Mouse (Mus musculus): Measurements from ENCODE around the gene Luc7l3. TPM values are rescaled to one million over a fixed set of nuclear protein-coding genes. Genes with fewer than 3 reads are reported as not detected.
"Not testable (repeated sequence)": the region's sequence is repeated elsewhere in the genome, so short reads cannot be mapped to it uniquely, and the experiment has no call there.

The Luc7l3 gene
- total RNA-seq, 2 experiments from 2014 or later, result 62.7 to 73.3 TPM

DNA sequence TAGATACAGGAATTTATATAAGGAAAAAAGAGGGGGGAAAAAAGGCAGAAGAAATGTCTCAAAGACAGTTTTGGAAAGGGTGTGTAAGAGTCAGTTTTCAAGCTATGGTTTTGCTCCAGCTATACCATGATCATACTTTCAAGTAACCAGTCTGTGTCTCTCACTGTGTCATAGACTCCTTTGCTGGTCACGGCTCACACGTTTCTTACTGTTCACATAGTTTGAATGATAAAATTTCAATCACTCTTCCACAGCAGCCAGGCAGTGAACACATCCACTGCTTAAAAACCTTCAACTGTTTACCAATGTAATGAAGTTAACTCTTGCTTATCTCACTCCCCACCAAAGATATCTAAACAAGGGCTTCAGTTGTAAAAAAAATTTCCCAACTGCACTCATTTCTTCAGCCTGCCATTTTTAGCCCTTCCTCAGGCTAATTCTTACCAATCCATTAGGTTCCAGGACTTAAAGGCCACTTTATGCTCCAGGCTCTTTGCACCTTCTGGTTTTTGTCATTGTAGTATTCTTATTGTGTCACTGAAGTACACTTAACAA is 7.6 kb downstream of the Luc7l3 start:
- no peak for DNase-seq (ENCODE audit: low spot score in 2 of 2)

- DNase-seq (ENCODE audit: low spot score in 2 of 2), result no peak
These were observed 9.1 kb downstream of the Luc7l3 start for GRCm38 (mm10) chr11:94312733-94313132.

DNA sequence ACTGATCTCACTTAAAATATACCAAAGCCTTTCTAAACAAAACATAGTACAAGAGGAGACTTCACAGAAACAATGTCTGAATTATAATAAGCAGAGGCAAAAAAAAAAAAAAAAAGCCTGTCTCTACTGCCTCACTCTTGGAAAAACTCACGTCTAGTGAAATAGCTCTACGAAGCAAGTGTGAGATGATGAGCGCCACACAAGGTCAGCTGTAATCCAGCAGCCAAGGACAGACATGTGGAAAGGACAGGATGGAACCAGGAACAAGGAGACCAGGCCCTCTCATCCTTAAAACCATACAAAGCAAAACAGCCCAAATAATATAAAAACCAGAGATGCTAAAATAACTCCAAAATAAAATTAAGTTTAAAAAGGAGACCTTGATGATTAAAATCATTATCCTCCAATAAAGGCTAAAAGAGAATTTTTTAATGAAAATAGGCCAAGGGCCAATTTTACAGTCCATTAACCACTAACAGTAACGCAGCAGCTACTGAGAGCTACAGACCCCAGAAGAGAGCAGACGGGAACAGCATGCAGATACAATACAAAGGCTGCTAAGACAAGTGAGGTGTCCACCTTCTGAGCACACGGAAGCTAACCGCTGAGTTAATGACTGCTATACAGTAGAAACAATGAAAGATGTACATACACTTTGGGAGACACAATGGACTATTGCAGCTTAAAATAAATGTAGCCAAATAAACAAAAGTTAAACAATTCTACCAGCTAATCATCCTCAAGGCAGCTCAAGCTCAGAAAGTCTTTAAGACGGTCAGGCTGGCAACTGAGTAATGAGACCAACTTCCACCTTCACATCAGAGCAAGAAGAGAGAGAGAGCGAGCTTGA is 26.6 kb downstream of the Luc7l3 start:
- no peak for DNase-seq (ENCODE audit: low spot score in 2 of 2)

DNA sequence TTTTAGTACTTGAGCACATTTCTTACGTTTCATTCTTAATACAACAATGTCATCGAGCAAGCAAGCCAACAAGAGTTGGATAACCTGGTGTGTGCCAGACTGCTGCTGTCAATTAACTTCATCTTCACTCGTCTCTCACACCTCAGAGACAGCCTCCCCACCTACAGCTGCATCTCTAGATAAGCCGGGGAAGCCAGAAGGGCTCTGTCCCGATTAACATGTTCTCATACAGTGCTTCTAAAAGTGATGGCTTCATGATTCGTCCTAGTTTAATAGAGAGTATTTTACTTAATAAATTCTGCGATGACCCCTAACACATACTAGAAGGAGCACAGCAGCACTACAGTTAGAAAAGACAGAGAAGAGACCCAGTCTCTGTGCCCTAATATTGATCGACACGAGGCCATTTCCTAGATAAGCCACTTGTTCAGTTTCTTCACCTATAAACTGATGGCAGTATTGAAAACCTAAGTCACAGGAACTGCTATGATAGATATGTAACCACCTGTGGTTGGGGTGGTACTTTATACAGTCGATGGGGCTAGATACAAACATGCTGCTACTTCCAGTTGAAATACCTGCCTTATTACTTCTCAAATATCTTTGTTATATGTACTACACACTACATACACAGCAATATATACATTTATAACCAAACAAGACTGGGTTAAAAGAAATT is 31.6 kb downstream of the Luc7l3 start:
- DNase-seq (ENCODE audit: low spot score in 2 of 2), result no peak

GRCm38 (mm10) chr11:94287105-94287504 is 34.7 kb downstream of the Luc7l3 start:
- no peak for DNase-seq (ENCODE audit: low spot score in 2 of 2)

DNA sequence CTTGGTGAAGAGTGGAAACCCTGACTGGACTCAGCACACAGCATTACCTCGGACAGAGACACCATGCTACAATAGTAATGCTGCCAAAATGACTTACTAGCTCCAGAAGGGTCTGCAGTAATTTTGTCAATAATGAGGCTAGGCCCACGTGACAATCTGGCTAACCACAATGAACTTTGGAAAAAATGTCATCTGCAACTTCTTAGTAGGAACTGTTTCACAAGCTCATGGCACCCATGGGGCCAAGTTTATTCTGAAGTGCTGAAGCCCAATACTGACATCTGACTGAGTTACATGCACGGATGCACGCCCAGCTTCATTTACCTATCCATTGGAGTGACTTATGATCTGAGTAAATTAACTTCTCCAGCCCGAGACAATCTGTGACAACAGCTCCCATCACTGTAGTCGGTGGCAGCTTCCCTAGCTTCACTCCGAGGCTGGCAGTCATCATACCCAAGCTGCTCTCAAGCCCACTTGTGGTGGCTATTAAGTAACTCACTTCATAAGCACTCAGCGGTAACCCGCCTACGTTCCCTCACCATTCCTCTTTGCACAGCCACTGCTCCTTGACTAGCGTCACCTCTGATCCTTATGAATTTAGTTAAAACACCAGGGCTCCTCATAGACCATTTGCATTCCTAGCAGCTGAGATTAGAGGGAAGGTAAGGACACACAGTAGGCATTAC is 35.8 kb downstream of the Luc7l3 start:
- no peak for DNase-seq (ENCODE audit: low spot score in 2 of 2)

DNA sequence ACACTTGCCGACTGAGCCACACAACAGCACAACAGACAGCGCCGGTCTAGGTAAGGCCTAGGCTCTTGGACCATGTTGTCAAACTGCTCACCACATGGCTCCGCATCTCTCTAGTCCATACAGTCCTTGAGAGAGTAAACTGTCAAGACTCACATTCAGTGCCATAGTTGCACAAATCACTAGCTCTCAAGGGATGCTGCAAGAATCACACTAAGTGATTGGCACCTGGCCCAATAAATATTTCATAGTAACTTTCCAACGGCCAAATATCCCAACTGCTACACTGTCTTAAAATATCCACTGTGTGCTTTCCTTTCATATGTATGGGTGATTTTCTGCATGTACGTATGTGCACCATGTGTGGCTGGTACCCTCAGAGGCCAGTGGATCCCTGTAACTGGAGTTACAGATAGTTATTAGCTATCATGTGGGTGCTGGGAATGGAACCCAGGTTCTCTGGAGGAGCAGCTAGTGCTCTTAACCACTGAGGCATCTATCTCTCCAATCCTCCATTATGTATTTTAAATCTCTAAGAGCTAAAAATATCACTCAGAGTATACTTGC is 38.2 kb downstream of the Luc7l3 start:
- DNase-seq (ENCODE audit: low spot score in 2 of 2), result no peak

DNA sequence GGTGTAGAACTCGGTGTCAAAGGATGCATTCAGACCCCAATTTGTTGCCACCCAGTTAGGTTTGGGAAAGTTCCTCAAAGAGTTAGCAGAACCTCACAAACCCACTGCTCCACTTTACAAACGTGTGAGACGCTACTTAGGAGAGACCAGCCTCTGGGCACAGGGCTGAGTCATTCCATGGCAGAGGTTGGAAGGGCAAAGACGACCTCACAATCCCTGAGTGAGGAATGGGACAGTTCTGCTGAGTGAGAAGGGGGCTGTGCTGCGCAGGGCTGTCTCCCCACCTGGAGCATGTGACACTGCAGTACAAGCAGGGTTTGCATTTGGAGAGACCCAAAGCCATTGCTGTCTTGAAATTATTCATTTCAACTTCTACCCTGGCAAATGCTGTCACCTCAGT is 39.5 kb downstream of the Luc7l3 start:
- DNase-seq (ENCODE audit: low spot score in 2 of 2), result no peak

DNA sequence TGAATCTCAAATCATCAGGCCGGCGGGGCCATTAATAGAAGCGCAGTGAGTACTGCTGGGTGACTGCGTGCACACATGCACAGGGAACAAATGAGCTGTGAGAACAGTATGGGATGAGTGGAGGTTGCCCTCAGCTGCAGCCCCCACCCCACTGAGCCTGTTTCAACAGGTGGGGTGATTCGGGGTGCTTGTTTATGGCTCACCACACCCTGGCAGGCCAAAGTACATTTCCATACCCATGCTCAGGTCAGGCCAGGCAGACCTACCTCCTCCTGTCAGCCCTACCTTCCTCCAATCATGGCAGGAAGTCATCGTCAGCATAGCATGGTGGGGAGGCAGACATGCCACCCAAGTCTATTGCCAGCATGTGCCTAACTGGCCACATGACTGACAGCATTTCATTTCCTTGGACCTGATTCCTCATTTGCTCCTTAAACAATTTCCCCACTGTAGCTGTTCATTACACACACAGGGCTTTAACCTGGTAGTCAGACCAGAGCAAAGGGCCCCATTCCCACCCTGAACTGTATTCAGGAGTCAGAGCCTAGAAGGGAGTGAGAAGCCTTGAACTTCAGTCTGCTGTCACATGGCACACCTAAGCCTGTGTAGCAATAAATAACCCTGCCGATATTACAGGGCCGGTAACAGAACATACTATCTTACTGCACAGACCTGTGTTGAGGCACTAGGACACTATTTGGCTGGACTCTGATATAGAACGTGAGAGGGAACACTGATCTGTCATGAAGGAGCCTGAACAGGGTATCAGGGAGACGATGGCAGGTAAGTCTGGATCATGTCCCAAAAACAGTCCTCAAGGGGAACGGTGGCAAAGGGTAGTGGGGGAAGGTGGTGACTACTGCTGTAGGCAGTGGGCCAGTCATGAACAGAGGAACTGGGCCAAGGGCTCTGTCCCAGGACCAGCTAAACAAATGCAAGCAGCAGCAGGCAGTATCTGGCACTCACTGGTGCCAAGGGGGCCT is 40.3 kb downstream of the Luc7l3 start, which contains the start of gene Gm21885:
TSS of gene Gm21885 (plus strand) at position 675 of the 983 bp plus-strand sequence.
- no peak for DNase-seq (ENCODE audit: low spot score in 2 of 2)

GRCm38 (mm10) chr11:94276869-94277337 is 44.9 kb downstream of the Luc7l3 start:
- DNase-seq (ENCODE audit: low spot score in 2 of 2), result peak; percentile 74 to 82

GRCm38 (mm10) chr11:94275686-94276085 is 46.1 kb downstream of the Luc7l3 start:
- no peak for DNase-seq (ENCODE audit: low spot score in 2 of 2)

DNA sequence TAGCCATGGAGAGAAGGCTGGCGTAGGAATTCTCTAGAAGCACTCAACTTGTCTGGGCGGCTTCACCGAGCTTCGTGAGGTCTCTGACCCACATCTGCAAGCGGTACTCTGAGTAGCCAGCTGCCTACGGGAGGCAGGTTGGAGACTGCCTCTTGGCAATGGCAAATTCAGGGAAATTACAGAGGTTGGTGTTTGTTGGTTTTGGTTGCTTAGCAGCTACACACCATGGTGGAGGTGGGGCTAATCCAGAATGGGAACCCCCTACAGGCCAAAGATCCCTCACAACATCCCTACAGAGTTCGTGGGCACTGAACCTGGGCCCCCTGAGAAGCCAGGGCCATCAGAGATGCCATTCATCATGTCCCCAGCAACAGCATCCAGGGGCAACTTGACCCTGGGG is 46.6 kb downstream of the Luc7l3 start:
- DNase-seq (ENCODE audit: low spot score in 2 of 2), result no peak

GRCm38 (mm10) chr11:94274206-94274867 is 47.5 kb downstream of the Luc7l3 start:
- no peak for DNase-seq (ENCODE audit: low spot score in 2 of 2)

GRCm38 (mm10) chr11:94272960-94273927 is 48.5 kb downstream of the Luc7l3 start:
- no peak for DNase-seq (ENCODE audit: low spot score in 2 of 2)

DNA sequence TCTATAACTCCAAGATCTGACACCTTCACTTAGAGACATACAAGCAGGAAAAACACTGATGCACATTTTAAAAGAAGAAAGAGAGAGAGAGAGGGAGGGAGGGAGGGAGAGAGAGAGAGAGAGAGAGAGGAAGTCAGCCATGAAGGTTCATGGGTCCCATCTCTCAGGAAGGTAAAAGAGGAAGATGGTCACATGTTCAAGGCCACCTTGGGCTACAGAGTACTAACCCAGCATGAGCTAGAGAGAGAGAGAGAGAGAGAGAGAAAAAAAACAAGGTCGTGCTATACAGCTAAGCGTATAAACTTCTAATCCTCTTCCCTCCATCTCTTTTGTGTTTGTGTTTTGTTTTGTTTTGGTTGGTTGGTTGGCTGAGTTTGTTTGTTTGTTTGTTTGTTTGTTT is 50.8 kb downstream of the Luc7l3 start:
- DNase-seq (ENCODE audit: low spot score in 2 of 2), result no peak

DNA sequence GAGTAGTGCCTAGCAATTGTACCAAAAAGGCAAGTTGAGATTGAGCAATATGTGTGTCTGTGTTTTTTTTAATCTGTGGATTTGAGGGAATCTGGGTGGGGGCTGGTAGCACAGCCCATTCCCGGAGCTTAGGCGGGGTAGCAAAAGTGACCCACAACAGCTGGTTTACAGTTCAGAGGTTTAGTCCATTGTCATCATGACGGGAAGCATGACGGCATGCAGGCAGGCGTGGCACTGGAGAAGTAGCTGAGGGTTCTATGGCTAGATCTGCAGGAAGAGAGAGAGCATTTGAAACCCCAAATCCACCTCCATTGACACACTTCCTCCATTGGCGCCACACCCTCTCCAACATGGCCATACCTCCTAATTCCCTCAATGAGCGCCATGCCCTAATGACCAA is 51.9 kb downstream of the Luc7l3 start:
- DNase-seq (ENCODE audit: low spot score in 2 of 2), result no peak

GRCm38 (mm10) chr11:94268761-94269160 is 53.0 kb downstream of the Luc7l3 start:
- DNase-seq (ENCODE audit: low spot score in 2 of 2), result no peak

DNA sequence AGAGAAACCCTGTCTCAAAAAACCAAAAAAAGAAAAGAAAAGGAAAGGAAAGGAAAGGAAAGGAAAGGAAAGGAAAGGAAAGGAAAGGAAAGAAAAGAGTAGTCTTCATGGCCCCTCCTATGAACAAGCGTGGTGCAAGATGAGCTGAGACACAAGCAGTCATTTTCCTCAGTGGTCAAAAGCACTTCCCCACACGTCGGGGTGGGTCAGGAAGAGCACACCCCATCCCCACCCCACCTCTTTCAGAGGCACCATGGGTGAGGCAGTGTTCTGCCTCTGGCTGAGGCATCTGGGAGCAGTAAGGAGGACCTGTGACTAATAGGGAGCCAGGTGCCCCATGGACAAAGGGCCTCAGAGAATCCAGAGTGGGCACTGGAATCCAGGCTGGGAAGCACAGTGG is 55.6 kb downstream of the Luc7l3 start:
- DNase-seq (ENCODE audit: low spot score in 2 of 2), result not testable (repeated sequence)
